Mouse (Mus musculus) stomach, embryonic 14.5 days (tissue): ENCODE measurements around the gene AI182371. TPM values are rescaled to one million over a fixed set of nuclear protein-coding genes. Genes with fewer than 3 reads are reported as not detected.

Experiments
- ATAC-seq: fragments of 200-750 bp; cut with Nextera tagmentation; 2 replicates; pipeline ENCODE4 v1.8.0; 2017; ENCODE audit warnings: low read depth, moderate TSS enrichment; ENCODE audit not compliant: insufficient number of reproducible peaks, insufficient read depth, low FRiP score
- H3K27ac ChIP-seq: fragments of 300-500 bp; sonication (generic); 2 replicates; pipeline ENCODE4 v1.5.1; 2014; ENCODE audit warnings: mild to moderate bottlenecking, low read length, moderate library complexity, mixed read lengths
- H3K27me3 ChIP-seq: fragments of 300-500 bp; sonication (generic); 2 replicates; pipeline ENCODE4 v1.6.1; 2014; ENCODE audit warnings: low read length, control low read depth, mixed read lengths; ENCODE audit not compliant: control insufficient read depth, insufficient read depth
- H3K36me3 ChIP-seq: fragments of 300-500 bp; sonication (generic); 2 replicates; pipeline ENCODE4 v1.6.1; 2014; ENCODE audit warnings: mild to moderate bottlenecking, control low read depth, low read length, moderate library complexity, mixed read lengths; ENCODE audit not compliant: control insufficient read depth, insufficient read depth
- H3K4me1 ChIP-seq: fragments of 300-500 bp; sonication (generic); 2 replicates; pipeline ENCODE4 v1.6.1; 2014; ENCODE audit warnings: low read length, control low read depth, mixed read lengths; ENCODE audit not compliant: control insufficient read depth, insufficient read depth
- H3K4me2 ChIP-seq: fragments of 300-500 bp; sonication (generic); replicated peaks from 2 replicates; pipeline ENCODE4 v1.6.1; 2014; ENCODE audit warnings: low read depth, low read length, control low read depth
- H3K4me3 ChIP-seq: fragments of 300-500 bp; sonication (generic); 2 replicates; pipeline ENCODE4 v1.5.1; 2014; ENCODE audit warnings: low read depth, low read length, control low read depth
- H3K9ac ChIP-seq: fragments of 300-500 bp; sonication (generic); replicated peaks from 2 replicates; pipeline ENCODE4 v1.6.1; 2014; ENCODE audit warnings: low read depth, mild to moderate bottlenecking, control low read depth, low read length, moderate library complexity, mixed read lengths
- H3K9me3 ChIP-seq: fragments of 300-500 bp; sonication (generic); 2 replicates; pipeline ENCODE4 v1.6.1; 2016; ENCODE audit warnings: low read depth, low read length, control low read depth; ENCODE audit not compliant: control insufficient read depth
- whole genome bisulfite sequencing: fragments of 180-500 bp; shearing (Covaris S2); extraction: QIAGEN DNeasy Blood & Tissue Kit; methylation state at CpG from one replicate; pipeline ENCODE4 v1.1.7; 2014; 5-methylcytosine and 5-hydroxymethylcytosine counted together
- polyA plus RNA-seq: library from polyadenylated mRNA; unstranded; fragments of >200 nt; fragmentation: Nextera tagmentation; extraction: Ambion mirVana; gene quantifications from 2 replicates; pipeline ENCODE4 v1.2.1, GENCODE M21; 2014

The AI182371 gene
- polyA plus RNA-seq, 1 experiment from 2014 or later, result 0.36 TPM

DNA sequence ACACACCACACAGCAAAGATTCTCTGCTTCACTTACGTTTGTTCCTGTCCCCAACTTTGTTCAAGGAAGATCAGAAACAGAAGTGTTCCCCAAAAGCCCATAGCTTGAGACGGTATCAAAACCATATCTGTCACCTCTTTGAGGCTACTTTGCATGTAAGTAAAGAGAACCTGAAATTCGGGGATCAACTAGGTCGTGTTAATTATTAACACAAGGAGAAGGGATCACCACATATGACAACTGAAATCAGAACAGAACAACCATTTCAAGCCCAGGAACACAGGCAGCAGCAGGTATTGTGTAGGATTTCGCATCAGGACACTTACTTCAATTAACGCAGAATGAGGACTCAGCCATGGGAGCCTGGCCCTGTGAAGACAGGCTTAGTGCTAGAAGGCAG is 814 bp downstream of the AI182371 start:
- H3K9ac ChIP-seq, result no peak overlapping the region
- no peak overlapping the region for H3K27ac ChIP-seq
- no peaks in the 10 kb centered on the region for H3K27me3 ChIP-seq
- ATAC-seq, result no peak
- 70% methylated on average over 6 of the region's 6 CpGs for WGBS
- H3K9me3 ChIP-seq, result no peaks in the 10 kb centered on the region
- no peak overlapping the region for H3K4me3 ChIP-seq
- H3K4me1 ChIP-seq, result no peaks in the 10 kb centered on the region
- no peaks in the 10 kb centered on the region for H3K36me3 ChIP-seq
- H3K4me2 ChIP-seq, result no peak overlapping the region

- Histone ChIP-seq H3K36me3 (no peaks in the 10 kb centered on the region), H3K27me3 (no peaks in the 10 kb centered on the region), H3K27ac (no peak overlapping the region), H3K4me1 (no peaks in the 10 kb centered on the region), H3K9me3 (no peaks in the 10 kb centered on the region), H3K4me2 (no peak overlapping the region), H3K4me3 (no peak overlapping the region), H3K9ac (no peak overlapping the region)
- 72% methylated on average over 4 of the region's 4 CpGs for WGBS
- no peak for ATAC-seq
These were observed 13.9 kb downstream of the AI182371 start for GRCm38 (mm10) chr2:35087418-35087817.

DNA sequence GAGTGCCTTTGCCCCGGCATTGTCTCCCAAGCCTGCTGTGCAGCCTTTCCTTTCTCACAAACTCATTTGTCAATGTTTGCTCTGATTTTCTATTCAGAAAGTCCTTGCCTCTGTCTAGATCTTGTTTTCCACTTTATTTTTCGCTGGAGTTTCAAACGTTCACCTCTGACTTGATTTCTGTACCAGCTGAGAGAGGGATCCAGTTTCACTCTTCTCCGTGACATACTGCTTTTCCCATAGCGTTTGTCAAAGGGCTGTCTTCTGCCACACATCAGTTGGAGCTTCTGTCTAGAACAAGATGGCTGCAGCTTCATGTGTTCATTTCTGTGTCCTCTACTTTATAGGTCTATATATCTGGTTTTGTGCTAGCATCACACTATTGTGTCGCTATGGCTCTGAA is 22.2 kb downstream of the AI182371 start:
- no peak overlapping the region for H3K9ac ChIP-seq
- H3K9me3 ChIP-seq, result no peaks in the 10 kb centered on the region
- H3K27me3 ChIP-seq, result no peaks in the 10 kb centered on the region
- H3K27ac ChIP-seq, result no peak overlapping the region
- no peak for ATAC-seq
- WGBS, result 52% methylated on average over 6 of the region's 6 CpGs
- no peaks in the 10 kb centered on the region for H3K36me3 ChIP-seq
- no peak overlapping the region for H3K4me2 ChIP-seq
- H3K4me3 ChIP-seq, result no peak overlapping the region
- H3K4me1 ChIP-seq, result no peaks in the 10 kb centered on the region

DNA sequence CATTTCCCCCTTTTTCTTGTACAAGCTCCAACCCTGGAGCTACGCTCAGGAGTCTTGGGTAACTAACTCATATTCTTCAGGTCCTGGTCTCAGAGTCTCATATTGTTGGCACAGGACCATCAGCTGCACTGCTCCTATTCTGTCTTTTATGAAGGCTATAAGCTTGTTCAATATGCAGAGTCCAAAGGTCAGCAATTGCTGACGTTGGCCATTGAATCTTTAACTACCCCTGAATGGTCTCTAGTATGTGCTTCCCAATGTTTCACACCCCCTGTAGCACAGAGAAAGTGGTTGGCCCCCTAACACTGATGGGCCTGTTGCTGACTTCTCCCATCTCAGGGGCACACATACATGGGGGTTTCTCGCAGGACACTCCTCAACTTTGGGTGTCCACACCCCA is 27.0 kb downstream of the AI182371 start:
- no peak for ATAC-seq
- H3K9me3 ChIP-seq, result no peaks in the 10 kb centered on the region
- H3K4me1 ChIP-seq, result no peaks in the 10 kb centered on the region
- no peak overlapping the region for H3K4me2 ChIP-seq
- H3K27me3 ChIP-seq, result no peaks in the 10 kb centered on the region
- no peaks in the 10 kb centered on the region for H3K36me3 ChIP-seq
- H3K9ac ChIP-seq, result no peak overlapping the region
- 83% methylated on average over 3 of the region's 3 CpGs for WGBS
- H3K27ac ChIP-seq, result no peak overlapping the region
- no peak overlapping the region for H3K4me3 ChIP-seq

DNA sequence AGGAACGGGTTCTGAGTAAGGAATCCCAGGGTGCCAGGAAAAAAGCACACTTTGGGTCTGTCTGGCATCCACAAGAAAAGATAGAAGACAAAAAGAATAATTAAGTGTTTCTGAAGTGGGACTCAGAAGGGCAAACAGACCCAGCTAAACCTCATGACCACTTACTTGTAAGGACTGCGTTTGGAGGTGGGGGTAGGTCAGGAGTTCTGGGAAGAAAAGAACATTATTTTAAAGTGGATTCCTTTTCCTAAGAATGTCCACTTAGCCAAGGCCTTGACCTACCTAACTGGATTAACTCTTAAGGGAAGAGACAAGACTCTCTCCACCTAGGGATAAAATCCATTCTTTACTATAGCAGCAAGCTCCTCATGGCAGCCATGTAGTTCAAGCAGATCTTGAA is 28.8 kb downstream of the AI182371 start:
- ATAC-seq, result no peak
- H3K27ac ChIP-seq, result no peak overlapping the region
- WGBS, result 51% methylated on average over 2 of the region's 2 CpGs

DNA sequence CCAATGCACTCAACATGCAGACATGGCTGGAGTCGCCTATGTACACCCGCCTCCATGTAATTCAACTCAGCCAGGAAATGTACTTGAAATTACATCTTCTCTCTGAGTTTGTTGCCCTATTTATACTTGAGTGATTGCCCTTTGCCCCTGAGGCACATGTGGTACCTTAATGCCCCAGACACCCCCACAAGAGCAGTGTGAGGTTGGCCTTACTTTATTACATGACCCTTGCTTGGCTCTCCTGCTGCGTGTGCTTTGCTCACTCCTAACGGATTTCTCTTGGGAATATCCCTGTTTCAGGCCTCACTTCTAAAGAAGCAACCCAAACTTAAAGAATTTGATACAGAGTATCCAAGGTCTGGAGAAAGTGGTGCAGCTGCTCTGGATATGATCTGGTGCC is 31.1 kb downstream of the AI182371 start:
- no peak for ATAC-seq
- no peaks in the 10 kb centered on the region for H3K4me1 ChIP-seq
- no peak overlapping the region for H3K4me2 ChIP-seq
- no peaks in the 10 kb centered on the region for H3K9me3 ChIP-seq
- WGBS, result 78% methylated on average over 4 of the region's 4 CpGs
- no peak overlapping the region for H3K4me3 ChIP-seq
- H3K9ac ChIP-seq, result no peak overlapping the region
- no peaks in the 10 kb centered on the region for H3K36me3 ChIP-seq
- H3K27ac ChIP-seq, result no peak overlapping the region
- H3K27me3 ChIP-seq, result no peaks in the 10 kb centered on the region

More for the DNA sequence above, 28.8 kb downstream of the AI182371 start:
- Histone ChIP-seq H3K4me3 (no peak overlapping the region), H3K27me3 (no peaks in the 10 kb centered on the region), H3K9me3 (no peaks in the 10 kb centered on the region), H3K4me2 (no peak overlapping the region), H3K9ac (no peak overlapping the region), H3K4me1 (no peaks in the 10 kb centered on the region), H3K36me3 (no peaks in the 10 kb centered on the region)

- WGBS, result 88% methylated on average over 1 of the region's 1 CpGs
- ATAC-seq, result no peak
- H3K9me3 ChIP-seq, result no peaks in the 10 kb centered on the region
These were observed 32.2 kb downstream of the AI182371 start for GRCm38 (mm10) chr2:35069124-35069523.

DNA sequence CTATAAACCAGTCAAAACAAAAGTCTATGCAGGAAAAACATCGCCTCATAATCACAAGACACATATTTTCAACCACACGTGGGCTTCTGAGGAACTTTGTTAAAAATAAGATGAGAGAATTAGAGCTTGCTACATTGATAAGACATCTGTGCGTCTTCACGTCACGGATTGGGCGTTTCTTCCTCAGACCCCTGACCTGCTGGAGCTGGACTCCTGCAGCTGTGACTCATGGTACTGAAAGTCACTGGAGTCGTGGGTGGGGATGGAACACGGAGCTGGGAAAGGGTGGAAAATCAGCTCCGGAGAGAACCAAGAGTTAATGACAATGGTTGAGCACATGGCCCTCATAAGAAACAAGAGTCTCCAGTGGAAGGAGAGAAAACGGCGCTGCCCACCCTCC is 34.2 kb downstream of the AI182371 start:
- Histone ChIP-seq H3K4me1 (no peaks in the 10 kb centered on the region), H3K4me3 (no peak overlapping the region), H3K9ac (no peak overlapping the region), H3K4me2 (no peak overlapping the region), H3K27ac (no peak overlapping the region), H3K27me3 (no peaks in the 10 kb centered on the region), H3K9me3 (no peaks in the 10 kb centered on the region), H3K36me3 (no peaks in the 10 kb centered on the region)
- 89% methylated on average over 11 of the region's 11 CpGs for WGBS
- ATAC-seq, result no peak

More at GRCm38 (mm10) chr2:35069124-35069523, 32.2 kb downstream of the AI182371 start:
- Histone ChIP-seq H3K36me3 (no peaks in the 10 kb centered on the region), H3K4me1 (no peaks in the 10 kb centered on the region), H3K27me3 (no peaks in the 10 kb centered on the region), H3K9ac (no peak overlapping the region), H3K4me3 (no peak overlapping the region), H3K27ac (no peak overlapping the region), H3K4me2 (no peak overlapping the region)

- Histone ChIP-seq H3K4me2 (no peak overlapping the region), H3K9me3 (no peaks in the 10 kb centered on the region), H3K9ac (no peak overlapping the region), H3K4me3 (no peak overlapping the region), H3K27me3 (no peaks in the 10 kb centered on the region), H3K36me3 (no peaks in the 10 kb centered on the region), H3K4me1 (no peaks in the 10 kb centered on the region), H3K27ac (no peak overlapping the region)
- 89% methylated on average over 13 of the region's 13 CpGs for WGBS
- no peak for ATAC-seq
These were observed 34.7 kb downstream of the AI182371 start for GRCm38 (mm10) chr2:35066525-35067082.
